Mouse (Mus musculus): ENCODE measurements around the gene Rasa3. TPM values are rescaled to one million over a fixed set of nuclear protein-coding genes. Genes with fewer than 3 reads are reported as not detected.

Rasa3 gene
- polyA plus RNA-seq, 1 experiment from 2014 or later, result 28.1 TPM

GRCm38 (mm10) chr8:13630754-13631153, 46.6 kb downstream of the Rasa3 start:
- ChIA-PET POLR2A (no interaction called here), CTCF (no interaction called here)
- no peaks in the 10 kb centered on the region for H3K27me3 ChIP-seq
- DNase-seq (ENCODE audit: low read depth, low spot score) (no peak), ATAC-seq (no peak)
- in situ Hi-C loops (cut with MboI; ENCODE audit: low pct_unique_long_range_greater_than_20kb), result no loop called here
- TF ChIP-seq CTCF (IDR thresholded peaks at IDR 0.05), result no peak

- H3K27me3 ChIP-seq, result no peaks in the 10 kb centered on the region
- no peak for ATAC-seq
- no peak for DNase-seq (ENCODE audit: low read depth, low spot score)
- ChIA-PET POLR2A (no interaction called here), CTCF (interaction anchor here (1.2 kb wide), 1 partner anchor 9 kb away, joined by 3 read pairs; no protein-coding TSS in a partner anchor)
- in situ Hi-C loops (cut with MboI; ENCODE audit: low pct_unique_long_range_greater_than_20kb), result no loop called here
- TF ChIP-seq CTCF (IDR thresholded peaks at IDR 0.05), result no peak
Measured at GRCm38 (mm10) chr8:13630171-13630570, 47.2 kb downstream of the Rasa3 start.

GRCm38 (mm10) chr8:13629351-13630090, 47.9 kb downstream of the Rasa3 start:
- no peak for DNase-seq (ENCODE audit: low read depth, low spot score)
- no peaks in the 10 kb centered on the region for H3K27me3 ChIP-seq
- in situ Hi-C loops (cut with MboI; ENCODE audit: low pct_unique_long_range_greater_than_20kb), result no loop called here
- no peak for ATAC-seq
- CTCF ChIA-PET, result interaction anchor here (1.2 kb wide), 1 partner anchor 9 kb away, joined by 3 read pairs; no protein-coding TSS in a partner anchor
- TF ChIP-seq CTCF (IDR thresholded peaks at IDR 0.05), result no peak
- POLR2A ChIA-PET, result no interaction called here

- ChIA-PET POLR2A (no interaction called here), CTCF (no interaction called here)
- in situ Hi-C loops (cut with MboI; ENCODE audit: low pct_unique_long_range_greater_than_20kb), result no loop called here
- TF ChIP-seq CTCF (IDR thresholded peaks at IDR 0.05), result no peak
- no peaks in the 10 kb centered on the region for H3K27me3 ChIP-seq
- ATAC-seq (no peak), DNase-seq (ENCODE audit: low read depth, low spot score) (no peak)
Measured at GRCm38 (mm10) chr8:13628067-13628466, 49.3 kb downstream of the Rasa3 start.

GRCm38 (mm10) chr8:13627591-13627990, 49.8 kb downstream of the Rasa3 start:
- POLR2A ChIA-PET, result no interaction called here
- in situ Hi-C loops (cut with MboI; ENCODE audit: low pct_unique_long_range_greater_than_20kb), result no loop called here
- H3K27me3 ChIP-seq, result no peaks in the 10 kb centered on the region
- ATAC-seq (no peak), DNase-seq (ENCODE audit: low read depth, low spot score) (no peak)
- CTCF ChIA-PET, result no interaction called here
- TF ChIP-seq CTCF (IDR thresholded peaks at IDR 0.05), result no peak

GRCm38 (mm10) chr8:13626114-13626513, 51.3 kb downstream of the Rasa3 start:
- TF ChIP-seq CTCF (IDR thresholded peaks at IDR 0.05), result no peak
- ChIA-PET POLR2A (no interaction called here), CTCF (no interaction called here)
- in situ Hi-C loops (cut with MboI; ENCODE audit: low pct_unique_long_range_greater_than_20kb), result no loop called here
- no peak for ATAC-seq
- DNase-seq (ENCODE audit: low read depth, low spot score), result no peak
- H3K27me3 ChIP-seq, result no peaks in the 10 kb centered on the region

- no peak for DNase-seq (ENCODE audit: low read depth, low spot score)
- TF ChIP-seq CTCF (IDR thresholded peaks at IDR 0.05), result no peak
- H3K27me3 ChIP-seq, result no peaks in the 10 kb centered on the region
- POLR2A ChIA-PET, result no interaction called here
- CTCF ChIA-PET, result no interaction called here
- in situ Hi-C loops (cut with MboI; ENCODE audit: low pct_unique_long_range_greater_than_20kb), result no loop called here
- no peak for ATAC-seq
Measured at GRCm38 (mm10) chr8:13625281-13625970, 52.0 kb downstream of the Rasa3 start.

- CTCF ChIA-PET, result interaction anchor here (0.9 to 1.3 kb wide), 2 partner anchors 10 to 49 kb away, joined by 3 to 4 read pairs; no protein-coding TSS in a partner anchor
- in situ Hi-C loops (cut with MboI; ENCODE audit: low pct_unique_long_range_greater_than_20kb), result no loop called here
- TF ChIP-seq CTCF (IDR thresholded peaks at IDR 0.05), result no peak
- no peaks in the 10 kb centered on the region for H3K27me3 ChIP-seq
- POLR2A ChIA-PET, result no interaction called here
- DNase-seq (ENCODE audit: low read depth, low spot score), result no peak
- ATAC-seq, result no peak
Measured at GRCm38 (mm10) chr8:13624863-13625262, 52.5 kb downstream of the Rasa3 start.

- DNase-seq (ENCODE audit: low read depth, low spot score) (no peak), ATAC-seq (no peak)
- in situ Hi-C loops (cut with MboI; ENCODE audit: low pct_unique_long_range_greater_than_20kb), result no loop called here
- no peak for TF ChIP-seq CTCF (IDR thresholded peaks at IDR 0.05)
- CTCF ChIA-PET, result interaction anchor here (0.9 to 1.3 kb wide), 2 partner anchors 11 to 50 kb away, joined by 3 to 4 read pairs; no protein-coding TSS in a partner anchor
- POLR2A ChIA-PET, result no interaction called here
- H3K27me3 ChIP-seq, result no peaks in the 10 kb centered on the region
Measured at GRCm38 (mm10) chr8:13623911-13624421, 53.4 kb downstream of the Rasa3 start.

GRCm38 (mm10) chr8:13623038-13623750, 54.2 kb downstream of the Rasa3 start:
- H3K27me3 ChIP-seq, result no peaks in the 10 kb centered on the region
- no peak for TF ChIP-seq CTCF (IDR thresholded peaks at IDR 0.05)
- no peak for ATAC-seq
- no peak for DNase-seq (ENCODE audit: low read depth, low spot score)
- ChIA-PET POLR2A (no interaction called here), CTCF (interaction anchor here (0.7 kb wide), 1 partner anchor 10 kb away, joined by 3 read pairs; no protein-coding TSS in a partner anchor)
- in situ Hi-C loops (cut with MboI; ENCODE audit: low pct_unique_long_range_greater_than_20kb), result no loop called here
